Mouse (Mus musculus): ENCODE results near the gene Srprb. TPM values are rescaled to one million over a fixed set of nuclear protein-coding genes. Genes with fewer than 3 reads are reported as not detected.

Srprb gene
- polyA plus RNA-seq, 1 experiment from 2014 or later, result 47.5 TPM

DNA sequence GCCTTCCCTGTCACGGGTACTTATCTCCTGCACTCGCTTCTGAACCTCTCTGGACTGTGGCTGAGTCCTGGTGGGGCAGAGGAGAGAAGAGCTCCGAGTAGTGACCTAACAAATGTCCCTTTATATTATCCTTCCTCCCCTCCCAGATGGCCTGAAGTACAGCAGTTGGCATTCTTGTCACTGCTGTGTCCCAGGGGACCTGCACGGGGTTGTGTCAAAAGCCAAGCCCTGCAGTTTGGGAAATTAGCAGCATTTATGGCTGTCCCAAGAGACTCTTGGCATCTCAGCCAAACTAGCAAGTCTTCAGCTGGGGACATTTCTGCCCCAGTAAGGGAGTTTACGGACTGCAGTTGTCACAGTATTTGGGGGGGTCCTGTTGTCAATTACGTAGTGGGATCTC, 62.5 kb downstream of the Srprb start:
- Histone ChIP-seq H3K4me2 (no peak overlapping the region), H3K4me3 (no peak overlapping the region), H3K9ac (no peak overlapping the region), H3K9me3 (replicated peaks) (no peaks in the 10 kb centered on the region), H3K27me3 (no peaks in the 10 kb centered on the region), H3K4me1 (peaks cover 36% of the 10 kb centered on the region), H3K36me3 (ENCODE audit: poor library complexity, severe bottlenecking) (peaks cover 32% of the 10 kb centered on the region), H3K27ac (no peak overlapping the region)
- no peak for ATAC-seq
- WGBS, result 71% methylated on average over 6 of the region's 6 CpGs

Other genes starting within 250 kb of the Srprb start
- gene Slco2a1, start 213.4 kb downstream of the Srprb start, polyA plus RNA-seq (2015; fragmentation: Nextera tagmentation; extraction: Ambion mirVana), result 0.31 and 0.54 TPM in 2 replicates
- 38.5 TPM in 2 replicates for gene Rab6b, start 90.3 kb downstream of the Srprb start, polyA plus RNA-seq (2015; fragmentation: Nextera tagmentation; extraction: Ambion mirVana)
- 3.3 TPM in 1 of 2 replicates, not detected in the other for gene Gm20425, start 28.2 kb upstream of the Srprb start, polyA plus RNA-seq (2015; fragmentation: Nextera tagmentation; extraction: Ambion mirVana)
- 15.7 and 23.3 TPM in 2 replicates for gene Trf, start 28.3 kb upstream of the Srprb start, polyA plus RNA-seq (2015; fragmentation: Nextera tagmentation; extraction: Ambion mirVana)
- gene 1300017J02Rik, start 102.9 kb upstream of the Srprb start, polyA plus RNA-seq (2015; fragmentation: Nextera tagmentation; extraction: Ambion mirVana), result 1.2 and 1.8 TPM in 2 replicates
- 59.9 and 66.3 TPM in 2 replicates for gene Topbp1, start 103.1 kb upstream of the Srprb start, polyA plus RNA-seq (2015; fragmentation: Nextera tagmentation; extraction: Ambion mirVana)
- 93.9 and 125 TPM in 2 replicates for gene Cdv3, start 163.7 kb upstream of the Srprb start, polyA plus RNA-seq (2015; fragmentation: Nextera tagmentation; extraction: Ambion mirVana)